13 mouse cellular contexts compared by ENCODE assay signal in genomic region chr3:54431663-54432062, GRCm38 (mm10).
"Had no signal": no experiment of that assay in that cellular context is flagged by ENCODE, and none has a peak within 500 bp of the region (broad histone marks: within the 10 kb centered on the region; RNA-seq: fewer than 3 reads in every experiment).

No protein-coding gene starts in this region.

- H3K9me3 ChIP-seq: limb, embryonic 12.5 days; megakaryocyte, embryonic 14.5 days; midbrain, embryonic 12.5 days; neural tube, embryonic 15.5 days had no signal

- H3K9ac ChIP-seq: limb, embryonic 12.5 days; liver, embryonic 14.5 days; midbrain, embryonic 12.5 days; neural tube, embryonic 15.5 days had no signal

- H3K27me3 ChIP-seq: limb, embryonic 12.5 days; megakaryocyte, embryonic 14.5 days; midbrain, embryonic 12.5 days; neural tube, embryonic 15.5 days had no signal

- H3K4me1 ChIP-seq: limb, embryonic 12.5 days; megakaryocyte, embryonic 14.5 days; midbrain, embryonic 12.5 days; neural tube, embryonic 15.5 days had no signal

- H3K4me2 ChIP-seq: limb, embryonic 12.5 days; midbrain, embryonic 12.5 days; neural tube, embryonic 15.5 days had no signal

- H3K4me3 ChIP-seq: limb, embryonic 12.5 days; megakaryocyte, embryonic 14.5 days; midbrain, embryonic 12.5 days; neural tube, embryonic 15.5 days had no signal

- DNase-seq: kidney, adult 8-10 months; kidney, postnatal 25 days; layer of hippocampus, postnatal 36 days; liver; lung, adult 2 months; thymus, postnatal 4 days had no signal

- H3K36me3 ChIP-seq: limb, embryonic 12.5 days; midbrain, embryonic 12.5 days; neural tube, embryonic 15.5 days had no signal

- H3K27ac ChIP-seq: limb, embryonic 12.5 days; liver, embryonic 14.5 days; macrophage; midbrain, embryonic 12.5 days; neural tube, embryonic 15.5 days; stomach, postnatal 0 days had no signal
